Mouse (Mus musculus) limb, embryonic 10.5 days (tissue): ENCODE measurements around the gene Olfr1247. TPM values are rescaled to one million over a fixed set of nuclear protein-coding genes. Genes with fewer than 3 reads are reported as not detected.
"Not testable (repeated sequence)": the region's sequence is repeated elsewhere in the genome, so short reads cannot be mapped to it uniquely, and the experiment has no call there.

Experiments
- DNase-seq: peaks from one replicate; pipeline ENCODE4 v3.0.0-alpha.2; 2017; ENCODE audit warnings: low spot score
- H3K27ac ChIP-seq: fragments of 300-500 bp; sonication (generic); 2 replicates; pipeline ENCODE4 v1.5.1; 2016; ENCODE audit warnings: mild to moderate bottlenecking
- H3K27me3 ChIP-seq: fragments of 300-500 bp; sonication (generic); 2 replicates; pipeline ENCODE4 v1.6.1; 2016; ENCODE audit warnings: low read depth, mild to moderate bottlenecking; ENCODE audit not compliant: poor library complexity, severe bottlenecking
- H3K36me3 ChIP-seq: fragments of 300-500 bp; sonication (generic); 2 replicates; pipeline ENCODE4 v1.6.1; 2016; ENCODE audit warnings: mild to moderate bottlenecking, moderate library complexity
- H3K4me1 ChIP-seq: fragments of 300-500 bp; sonication (generic); 2 replicates; pipeline ENCODE4 v1.6.1; 2016
- H3K4me3 ChIP-seq: fragments of 300-500 bp; sonication (generic); 2 replicates; pipeline ENCODE4 v1.5.1; 2016; ENCODE audit warnings: mild to moderate bottlenecking, moderate library complexity
- H3K9me3 ChIP-seq: fragments of 300-500 bp; sonication (generic); replicated peaks from 2 replicates; pipeline ENCODE4 v1.6.1; 2016; ENCODE audit warnings: mild to moderate bottlenecking
- WGBS: fragments of 180-500 bp; shearing (Covaris S2); methylation state at CpG from one replicate; pipeline ENCODE4 v1.1.7; 2016; 5-methylcytosine and 5-hydroxymethylcytosine counted together
- polyA plus RNA-seq: library from polyadenylated mRNA; unstranded; fragments of >200 nt; fragmentation: Nextera tagmentation; extraction: Ambion mirVana; gene quantifications from 2 replicates; pipeline ENCODE4 v1.2.1, GENCODE M21; 2016

Gene Olfr1247
- polyA plus RNA-seq: not detected in 2 replicates

DNA sequence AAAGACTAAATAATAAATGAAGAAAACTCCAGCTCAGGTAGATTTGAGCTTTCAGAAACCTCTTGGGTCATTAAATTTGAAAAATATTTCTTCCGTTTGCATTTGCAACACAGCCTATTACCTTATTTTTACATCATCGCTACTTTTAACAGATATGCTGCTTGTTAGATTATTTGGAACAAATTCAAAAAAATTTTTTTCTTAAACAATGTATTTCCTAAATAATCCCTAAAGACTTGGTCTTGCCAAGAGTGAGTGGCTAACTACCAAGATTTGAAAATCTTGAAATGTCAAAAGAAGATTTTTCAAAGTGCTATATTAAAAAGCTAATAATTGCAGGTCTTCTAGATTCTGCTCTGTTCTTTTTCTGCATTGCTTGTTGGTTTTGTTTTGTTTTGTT is at the start of gene Olfr1247:
Olfr1247 (minus strand) TSS at position 101 of the 400 bp plus-strand sequence.
- Histone ChIP-seq H3K4me1 (no peaks in the 10 kb centered on the region), H3K27ac (no peak within 1 kb of the TSS), H3K9me3 (no peaks in the 10 kb centered on the region), H3K36me3 (no peaks in the 10 kb centered on the region), H3K27me3 (no peaks in the 10 kb centered on the region), H3K4me3 (no peak within 1 kb of the TSS)
- no peak for DNase-seq
- 92% methylated on average over 2 of the region's 2 CpGs for WGBS

DNA sequence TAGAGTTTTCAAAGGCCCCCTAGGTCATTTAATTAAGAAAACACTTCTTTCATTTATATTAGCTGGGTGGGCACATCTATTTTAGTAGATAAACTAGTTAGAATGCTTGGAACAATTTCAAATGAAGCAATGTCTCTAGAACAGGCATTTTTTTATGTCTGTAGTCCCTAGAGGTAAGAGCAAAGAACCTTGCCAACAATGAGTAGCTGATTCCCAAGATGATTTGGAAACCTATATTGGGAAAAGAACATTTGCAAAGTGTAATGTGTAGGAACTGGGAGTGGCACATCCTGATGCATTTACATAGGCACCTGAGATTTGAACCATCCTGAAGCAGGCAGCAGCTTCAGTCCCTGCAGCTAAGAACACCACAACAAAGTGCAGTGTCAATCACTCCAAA is 47.4 kb upstream of the Olfr1247 start, which contains the start of gene Olfr1250:
Olfr1250 (minus strand) TSS at position 101 of the 400 bp plus-strand sequence.
- no peaks in the 10 kb centered on the region for H3K4me1 ChIP-seq
- no peak for DNase-seq
- no peak within 1 kb of the TSS for H3K4me3 ChIP-seq
- H3K27ac ChIP-seq: no peak within 1 kb of the TSS
- no peaks in the 10 kb centered on the region for H3K9me3 ChIP-seq
- H3K27me3 ChIP-seq: no peaks in the 10 kb centered on the region
- no peaks in the 10 kb centered on the region for H3K36me3 ChIP-seq

DNA sequence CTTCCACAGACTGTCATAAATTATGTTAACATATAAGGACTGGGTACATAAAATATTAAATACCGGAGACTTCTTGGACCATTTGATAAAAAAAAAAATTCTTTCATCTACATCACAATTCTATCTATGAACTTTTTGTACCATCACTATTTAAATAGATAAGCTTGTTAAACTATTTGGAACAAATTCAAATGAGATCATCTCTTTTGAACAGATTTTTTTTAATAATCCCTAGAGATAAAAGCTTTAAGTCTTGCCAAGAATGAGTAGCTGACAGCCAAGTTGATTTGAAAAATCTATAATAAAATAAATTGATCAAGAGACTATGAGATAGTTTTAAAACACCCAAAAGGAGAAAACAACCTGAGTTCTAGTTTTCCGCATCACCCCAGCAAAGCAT is 21.0 kb upstream of the Olfr1247 start, which contains the start of gene Olfr1249:
Olfr1249 (minus strand) TSS at position 101 of the 400 bp plus-strand sequence.
- Histone ChIP-seq H3K36me3 (no peaks in the 10 kb centered on the region), H3K27me3 (no peaks in the 10 kb centered on the region), H3K9me3 (no peaks in the 10 kb centered on the region), H3K27ac (no peak within 1 kb of the TSS), H3K4me1 (no peaks in the 10 kb centered on the region), H3K4me3 (no peak within 1 kb of the TSS)
- 97% methylated on average over 2 of the region's 2 CpGs for WGBS
- DNase-seq: no peak

DNA sequence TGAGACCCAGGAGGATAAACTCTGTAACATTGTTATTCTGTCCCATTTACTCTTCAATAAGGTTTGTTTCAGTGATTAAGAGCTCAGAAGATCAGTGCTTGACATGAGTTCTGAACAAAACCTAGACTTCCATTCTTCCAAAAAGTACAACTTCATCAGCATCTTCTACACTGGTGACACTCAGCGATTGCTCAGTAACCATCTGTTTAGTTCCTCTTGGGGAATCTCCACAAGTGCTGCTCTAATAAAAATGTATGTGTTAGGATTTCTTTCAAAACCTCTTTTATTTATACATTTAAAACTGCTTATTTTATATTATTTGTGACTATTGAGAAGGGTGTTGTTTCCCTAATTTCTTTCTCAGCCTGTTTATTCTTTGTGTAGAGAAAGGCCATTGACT is 4.2 kb upstream of the Olfr1247 start, which contains the start of gene Olfr1248:
Olfr1248 (minus strand) TSS at position 101 of the 400 bp plus-strand sequence.
- WGBS: 95% methylated on average over 1 of the region's 1 CpGs
- DNase-seq, H3K9me3 ChIP-seq, H3K27me3 ChIP-seq, H3K36me3 ChIP-seq, H3K27ac ChIP-seq, H3K4me3 ChIP-seq, H3K4me1 ChIP-seq: not testable (repeated sequence)

DNA sequence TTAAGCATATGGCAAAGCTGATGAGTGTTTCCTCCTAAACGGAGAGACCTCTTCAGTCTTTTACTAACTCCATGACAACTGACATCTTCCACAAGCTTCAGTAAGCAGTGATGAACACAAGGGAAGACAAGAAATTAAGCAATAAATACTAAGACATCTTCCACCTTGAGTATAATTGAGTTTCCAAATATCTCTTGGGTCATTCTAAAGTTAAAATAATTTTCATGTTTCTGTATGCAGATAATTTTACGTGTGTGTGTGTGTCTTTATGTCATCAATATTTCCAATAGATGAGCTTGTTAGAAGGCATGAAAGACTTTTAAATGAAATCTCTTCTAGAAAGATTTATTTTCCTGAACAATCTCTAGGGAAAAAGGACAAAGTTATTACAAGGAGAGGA is 20.9 kb downstream of the Olfr1247 start, which contains the start of gene Olfr1246:
Olfr1246 (minus strand) TSS at position 101 of the 400 bp plus-strand sequence.
- no peaks in the 10 kb centered on the region for H3K27me3 ChIP-seq
- no peak within 1 kb of the TSS for H3K27ac ChIP-seq
- H3K9me3 ChIP-seq: no peaks in the 10 kb centered on the region
- DNase-seq: no peak
- H3K4me1 ChIP-seq: no peaks in the 10 kb centered on the region
- H3K36me3 ChIP-seq: no peaks in the 10 kb centered on the region
- H3K4me3 ChIP-seq: no peak within 1 kb of the TSS
- 83% methylated on average over 2 of the region's 2 CpGs for WGBS

DNA sequence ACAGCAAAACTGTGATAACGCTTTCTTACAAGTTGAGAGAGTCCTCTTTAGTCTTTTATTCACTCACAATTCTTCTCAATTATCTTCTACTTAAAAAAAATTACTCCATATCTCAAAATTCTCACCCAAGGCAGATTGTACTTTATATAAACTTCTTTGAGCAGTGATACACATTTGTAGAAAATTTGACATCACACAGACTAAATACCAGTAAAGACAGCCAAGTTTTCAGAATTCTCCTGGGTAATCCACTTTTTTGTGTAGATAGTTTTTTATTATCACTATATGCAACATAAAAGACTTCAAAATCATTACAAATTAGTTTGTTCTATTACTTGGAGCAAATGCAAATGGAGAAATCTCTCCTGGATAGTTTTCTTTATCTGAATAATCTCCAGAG is 35.6 kb downstream of the Olfr1247 start, which contains the start of gene Olfr1245:
Olfr1245 (minus strand) TSS at position 101 of the 400 bp plus-strand sequence.
- Histone ChIP-seq H3K9me3 (no peaks in the 10 kb centered on the region), H3K27ac (no peak within 1 kb of the TSS), H3K4me3 (no peak within 1 kb of the TSS), H3K36me3 (no peaks in the 10 kb centered on the region), H3K4me1 (no peaks in the 10 kb centered on the region), H3K27me3 (no peaks in the 10 kb centered on the region)
- 90% methylated on average over 1 of the region's 1 CpGs for WGBS
- no peak for DNase-seq

DNA sequence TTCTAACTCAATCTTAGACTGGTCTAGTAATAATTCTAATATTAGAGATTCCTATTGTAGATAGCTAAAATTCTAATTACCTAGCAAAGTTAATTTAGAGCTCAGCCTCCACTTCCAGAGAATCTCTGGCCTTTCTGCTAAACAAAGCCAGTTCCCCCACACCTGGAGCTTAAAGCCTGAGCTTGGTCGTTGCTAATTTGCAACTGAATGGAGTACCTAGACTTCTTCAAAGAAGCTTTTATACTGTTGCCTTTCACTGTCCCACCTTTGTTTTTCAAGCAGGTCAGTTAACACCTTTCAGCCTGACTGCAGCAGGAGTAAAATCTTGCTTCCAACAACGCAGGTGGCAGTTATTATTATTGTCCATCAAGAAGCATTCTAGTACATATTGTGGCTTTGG is 51.2 kb downstream of the Olfr1247 start:
- H3K4me3 ChIP-seq, H3K36me3 ChIP-seq, H3K9me3 ChIP-seq, H3K27me3 ChIP-seq, DNase-seq, H3K27ac ChIP-seq, H3K4me1 ChIP-seq: not testable (repeated sequence)
- 65% methylated on average over 2 of the region's 2 CpGs for WGBS

Other genes with a start within 250 kb of the Olfr1247 start
- not detected in 2 replicates for gene Olfr1234, start 249.3 kb downstream of the Olfr1247 start, polyA plus RNA-seq
- gene Olfr1238, start 204.5 kb downstream of the Olfr1247 start, polyA plus RNA-seq: not detected in 2 replicates
- gene Olfr1239, start 193.7 kb downstream of the Olfr1247 start, polyA plus RNA-seq: not detected in 2 replicates
- gene Olfr1240, start 171.1 kb downstream of the Olfr1247 start, polyA plus RNA-seq: not detected in 2 replicates
- gene Olfr1241, start 127.0 kb downstream of the Olfr1247 start, polyA plus RNA-seq: not detected in 2 replicates
- gene Olfr1242, start 115.8 kb downstream of the Olfr1247 start, polyA plus RNA-seq: not detected in 2 replicates
- not detected in 2 replicates for gene Olfr1243, start 82.6 kb downstream of the Olfr1247 start, polyA plus RNA-seq
- not detected in 2 replicates for gene Olfr1245, start 35.7 kb downstream of the Olfr1247 start, polyA plus RNA-seq
- not detected in 2 replicates for gene Olfr1246, start 21.0 kb downstream of the Olfr1247 start, polyA plus RNA-seq
- not detected in 2 replicates for gene Olfr1248, start 4.1 kb upstream of the Olfr1247 start, polyA plus RNA-seq
- gene Olfr1249, start 20.9 kb upstream of the Olfr1247 start, polyA plus RNA-seq: not detected in 2 replicates
- not detected in 2 replicates for gene Olfr1250, start 47.3 kb upstream of the Olfr1247 start, polyA plus RNA-seq
- gene Olfr1251, start 57.8 kb upstream of the Olfr1247 start, polyA plus RNA-seq: not detected in 2 replicates
- not detected in 2 replicates for gene Olfr1252, start 110.9 kb upstream of the Olfr1247 start, polyA plus RNA-seq
- not detected in 2 replicates for gene Olfr1253, start 143.0 kb upstream of the Olfr1247 start, polyA plus RNA-seq
- gene Olfr1254, start 179.5 kb upstream of the Olfr1247 start, polyA plus RNA-seq: not detected in 2 replicates
- gene Olfr1255, start 197.9 kb upstream of the Olfr1247 start, polyA plus RNA-seq: not detected in 2 replicates
- not detected in 2 replicates for gene Olfr1256, start 227.4 kb upstream of the Olfr1247 start, polyA plus RNA-seq
- gene Olfr48, start 234.1 kb upstream of the Olfr1247 start, polyA plus RNA-seq: not detected in 2 replicates